Mouse (Mus musculus) ES-E14 (cell line): ENCODE measurements around the gene Itpr1.

Source experiments
- CHD2 ChIP-seq: IDR thresholded peaks from 2 replicates; pipeline ENCODE4 v1.6.1; 2014; ENCODE audit warnings: mild to moderate bottlenecking, low read depth, low read length, inconsistent platforms
- MAFK ChIP-seq: IDR thresholded peaks from 2 replicates; pipeline ENCODE4 v1.6.1; 2014; ENCODE audit warnings: mild to moderate bottlenecking, low read depth, low read length, inconsistent platforms; ENCODE audit not compliant: insufficient read depth

GRCm38 (mm10) chr6:108447179-108447845 is 234.4 kb downstream of the Itpr1 start:
- TF ChIP-seq CHD2 (no peak), MAFK (no peak)
